Comparison of ENCODE assay signal across 20 mouse cellular contexts in genomic region chr1:134932431-134932830, GRCm38 (mm10). TPM values are rescaled to one million over a fixed set of nuclear protein-coding genes. Genes with fewer than 3 reads are reported as not detected.
DNase-seq lines count a peak whose midpoint lies in the region; ATAC-seq and TF ChIP-seq lines count a peak whose summit lies in the region.
"Had no signal": no experiment of that assay in that cellular context is flagged by ENCODE, and none has a peak within 500 bp of the region (broad histone marks: within the 10 kb centered on the region; RNA-seq: fewer than 3 reads in every experiment).

No protein-coding gene starts in this region.

- no peak for ATAC-seq in hindbrain, embryonic 11.5 days (ENCODE audit: low FRiP score)
- no peak for ATAC-seq in kidney, embryonic 16.5 days (ENCODE audit: low FRiP score, low TSS enrichment)

- H3K4me3 ChIP-seq in gastrocnemius, adult 2 months = peak overlapping the region; percentile 17
- H3K4me3 ChIP-seq in hindbrain, embryonic 10.5 days = no peak overlapping the region
- no peak overlapping the region for H3K4me3 ChIP-seq in hindbrain, embryonic 11.5 days (ENCODE audit: low read depth, low read length)
- no peak overlapping the region for H3K4me3 ChIP-seq in kidney, embryonic 16.5 days (ENCODE audit: low read length)
- no peak overlapping the region for H3K4me3 ChIP-seq in lung, adult 2 months (replicated peaks; ENCODE audit: extremely low read depth, low read depth, low read length)
- H3K4me3 ChIP-seq: embryonic facial prominence, embryonic 15.5 days; forebrain, embryonic 10.5 days; midbrain, embryonic 12.5 days had no signal

- 49% methylated on average over 7 of the region's 7 CpGs for WGBS in hindbrain, embryonic 10.5 days
- 61% methylated on average over 7 of the region's 7 CpGs for WGBS in hindbrain, embryonic 11.5 days
- 40% methylated on average over 7 of the region's 7 CpGs for WGBS in kidney, embryonic 16.5 days
- WGBS in lung, adult 2 months = 60% methylated on average over 7 of the region's 7 CpGs

- intact Hi-C loops in gastrocnemius, adult 2 months (cut with DNase I) = loop anchor here (1.0 to 2.0 kb wide), 2 partner anchors 13 to 22 kb away; partner anchors contain the start of gene Ppp1r12b

- H3K27ac ChIP-seq in gastrocnemius, adult 2 months = peak overlapping the region; percentile 88
- no peak overlapping the region for H3K27ac ChIP-seq in hindbrain, embryonic 10.5 days
- H3K27ac ChIP-seq in hindbrain, embryonic 11.5 days (ENCODE audit: low read depth, low read length) = no peak overlapping the region
- H3K27ac ChIP-seq in kidney, embryonic 16.5 days (ENCODE audit: low read length) = no peak overlapping the region
- H3K27ac ChIP-seq: embryonic facial prominence, embryonic 15.5 days; forebrain, embryonic 10.5 days; macrophage; midbrain, embryonic 12.5 days had no signal

- no peak for TF ChIP-seq POLR2A in lung, adult 2 months (IDR thresholded peaks at IDR 0.05; ENCODE audit: borderline replicate concordance, extremely low read depth, low read depth, low read length)

- peaks cover 6% of the 10 kb centered on the region for H3K4me1 ChIP-seq in hindbrain, embryonic 10.5 days (replicated peaks)
- no peaks in the 10 kb centered on the region for H3K4me1 ChIP-seq in hindbrain, embryonic 11.5 days (replicated peaks; ENCODE audit: control insufficient read depth, insufficient read depth, low read length)
- peaks cover 7% of the 10 kb centered on the region; the same call in 1 of the 2 replicates for H3K4me1 ChIP-seq in kidney, embryonic 16.5 days (ENCODE audit: insufficient read depth, low read length)
- no peaks in the 10 kb centered on the region for H3K4me1 ChIP-seq in lung, adult 2 months (ENCODE audit: control insufficient read depth, insufficient read depth, low read length)

- H3K27me3 ChIP-seq in hindbrain, embryonic 10.5 days (ENCODE audit: insufficient read depth, poor library complexity, severe bottlenecking) = no peaks in the 10 kb centered on the region
- H3K27me3 ChIP-seq in hindbrain, embryonic 11.5 days (ENCODE audit: control insufficient read depth, insufficient read depth, low read length) = no peaks in the 10 kb centered on the region
- no peaks in the 10 kb centered on the region for H3K27me3 ChIP-seq in kidney, embryonic 16.5 days (ENCODE audit: insufficient read depth, low read length)
- H3K27me3 ChIP-seq: embryonic facial prominence, embryonic 15.5 days; midbrain, embryonic 12.5 days had no signal

- DNase-seq in gastrocnemius, adult 2 months = peak; percentile 77
- no peak for DNase-seq in gastrocnemius, postnatal 10 days
- peak; percentile 6 for DNase-seq in hindbrain, embryonic 10.5 days (ENCODE audit: low spot score)
- DNase-seq in hindbrain, embryonic 11.5 days (ENCODE audit: low spot score) = no peak
- DNase-seq in gastrocnemius, adult 8-10 months (ENCODE audit: low spot score in 2 of 2) = peak; percentile 27 to 28
- peak; percentile 5 for DNase-seq in retina, embryonic 14.5 days (ENCODE audit: low spot score)
- DNase-seq in lung, adult 2 months = no peak
- DNase-seq: adrenal gland, postnatal 10 days; cerebellum, adult 11 months; cerebellum, postnatal 14 days; kidney, adult 9 months; lung, adult 18-20 months; right cerebral cortex, adult 18-20 months; spleen, adult 18-20 months; thymus, adult 18-20 months had no signal

- no peak overlapping the region for H3K4me2 ChIP-seq in hindbrain, embryonic 11.5 days (replicated peaks; ENCODE audit: low read depth, low read length)
- H3K4me2 ChIP-seq in kidney, embryonic 16.5 days (replicated peaks; ENCODE audit: low read depth, low read length) = no peak overlapping the region
- H3K4me2 ChIP-seq: embryonic facial prominence, embryonic 15.5 days; midbrain, embryonic 12.5 days had no signal

- no peak for TF ChIP-seq CTCF in gastrocnemius, adult 2 months (IDR thresholded peaks at IDR 0.05)
- TF ChIP-seq CTCF in lung, adult 2 months (IDR thresholded peaks at IDR 0.05; ENCODE audit: insufficient read depth, low read length) = no peak

- no peak overlapping the region for H3K9ac ChIP-seq in hindbrain, embryonic 11.5 days (ENCODE audit: low read depth, low read length)
- H3K9ac ChIP-seq in kidney, embryonic 16.5 days (replicated peaks; ENCODE audit: low read length) = no peak overlapping the region
- H3K9ac ChIP-seq: embryonic facial prominence, embryonic 15.5 days; midbrain, embryonic 12.5 days had no signal

- H3K36me3 ChIP-seq in hindbrain, embryonic 10.5 days = no peaks in the 10 kb centered on the region
- H3K36me3 ChIP-seq in hindbrain, embryonic 11.5 days (ENCODE audit: control insufficient read depth, insufficient read depth, low read length) = no peaks in the 10 kb centered on the region
- H3K36me3 ChIP-seq in kidney, embryonic 16.5 days (ENCODE audit: insufficient read depth, low read length) = no peaks in the 10 kb centered on the region
- H3K36me3 ChIP-seq: embryonic facial prominence, embryonic 15.5 days; forebrain, embryonic 10.5 days; midbrain, embryonic 12.5 days had no signal

- H3K9me3 ChIP-seq in hindbrain, embryonic 10.5 days = no peaks in the 10 kb centered on the region
- no peaks in the 10 kb centered on the region for H3K9me3 ChIP-seq in hindbrain, embryonic 11.5 days (ENCODE audit: control insufficient read depth, low read length)
- no peaks in the 10 kb centered on the region for H3K9me3 ChIP-seq in kidney, embryonic 16.5 days (ENCODE audit: low read length)
- H3K9me3 ChIP-seq: embryonic facial prominence, embryonic 15.5 days; forebrain, embryonic 10.5 days; midbrain, embryonic 12.5 days had no signal

RNA-seq across cellular contexts. Expression of gene Ppp1r12b, which starts 23.3 kb away (rescaled TPM):
- total RNA-seq in gastrocnemius, adult 2 months (2021) = 100 to 1,000 TPM; 172 to 212 TPM
- total RNA-seq in gastrocnemius, postnatal 10 days (2021) = 100 to 1,000 TPM; 199 to 221 TPM
- polyA plus RNA-seq in hindbrain, embryonic 10.5 days (2016; fragmentation: Nextera tagmentation; extraction: Ambion mirVana) = 6.7 and 7.2 TPM in 2 replicates
- polyA plus RNA-seq in hindbrain, embryonic 11.5 days (2014; fragmentation: Nextera tagmentation; extraction: Ambion mirVana) = 6.8 and 10.8 TPM in 2 replicates
- total RNA-seq in gastrocnemius, adult 8-10 months (2022) = 100 to 1,000 TPM; 167 to 191 (median 183) TPM
- 5.4 and 6.1 TPM in 2 replicates for polyA plus RNA-seq in kidney, embryonic 16.5 days (2015; fragmentation: Nextera tagmentation; extraction: Ambion mirVana)
- 10.9 and 18.6 TPM in 2 replicates for polyA plus RNA-seq in lung, adult 2 months (2012; rRNA removed)

RNA-seq across cellular contexts. Expression of gene Ube2t, which starts 29.9 kb away (rescaled TPM):
- 10 to 100 TPM in 1 of 2 experiments, 1 to 10 TPM in 1; 4.3 to 11.4 TPM for total RNA-seq in gastrocnemius, adult 2 months (2021)
- 1 to 10 TPM; 7.2 to 8.8 TPM for total RNA-seq in gastrocnemius, postnatal 10 days (2021)
- 47.8 and 62.8 TPM in 2 replicates for polyA plus RNA-seq in hindbrain, embryonic 10.5 days (2016; fragmentation: Nextera tagmentation; extraction: Ambion mirVana)
- 40.3 and 40.9 TPM in 2 replicates for polyA plus RNA-seq in hindbrain, embryonic 11.5 days (2014; fragmentation: Nextera tagmentation; extraction: Ambion mirVana)
- total RNA-seq in gastrocnemius, adult 8-10 months (2022) = 1 to 10 TPM; 3.6 to 9.1 (median 6.4) TPM
- polyA plus RNA-seq in kidney, embryonic 16.5 days (2015; fragmentation: Nextera tagmentation; extraction: Ambion mirVana) = 39.7 and 40.2 TPM in 2 replicates
- 0.77 and 1.1 TPM in 2 replicates for polyA plus RNA-seq in lung, adult 2 months (2012; rRNA removed)

Comparison
In these comparisons a context has a peak if more than half of its experiments do, and no peak if none do; other contexts are left out.
1. DNase-seq: peak in gastrocnemius, adult 2 months (single experiment), hindbrain, embryonic 10.5 days (single experiment), gastrocnemius, adult 8-10 months (2 of 2) and retina, embryonic 14.5 days (single experiment); none in gastrocnemius, postnatal 10 days (single experiment), hindbrain, embryonic 11.5 days (single experiment) and lung, adult 2 months (single experiment).
2. RNA of gene Ube2t, which starts 29.9 kb away (polyA plus RNA-seq): 47.8 to 62.8 TPM in hindbrain, embryonic 10.5 days, 40.3 to 40.9 TPM in hindbrain, embryonic 11.5 days and 39.7 to 40.2 TPM in kidney, embryonic 16.5 days; 0.77 to 1.1 TPM in lung, adult 2 months; every median in the first group is over 10 times any median in the second.